In genomic region chr1:54569102-54569501, GRCm38 (mm10) we compare ENCODE assay signal across 30 mouse cellular contexts. TPM values are rescaled to one million over a fixed set of nuclear protein-coding genes. Genes with fewer than 3 reads are reported as not detected.
A peak's percentile ranks its signal among the peaks of the same experiment; 100 is the strongest.
DNase-seq lines count a peak whose midpoint lies in the region; ATAC-seq and TF ChIP-seq lines count a peak whose summit lies in the region.
"Had no signal": no experiment of that assay in that cellular context is flagged by ENCODE, and none has a peak within 500 bp of the region (broad histone marks: within the 10 kb centered on the region; RNA-seq: fewer than 3 reads in every experiment).

No protein-coding gene starts in this region.

- ATAC-seq in common myeloid progenitor, adult 5-6 weeks (replicated peaks; ENCODE audit: low read depth, poor library complexity, severe bottlenecking): peak; percentile 87
- peak; percentile 83 for ATAC-seq in megakaryocyte progenitor cell, adult 5-6 weeks (replicated peaks; ENCODE audit: poor library complexity)
- ATAC-seq: activated CD4-positive, CD25-positive, alpha-beta regulatory T cell, adult 4 months; CD4-positive, CD25-positive, alpha-beta regulatory T cell, adult 4 months; forebrain, embryonic 15.5 days; inflammation-experienced regulatory T-cells, adult 6 months; liver, embryonic 12.5 days; liver, postnatal 0 days; midbrain, embryonic 15.5 days had no signal

- no peak overlapping the region for H3K4me3 ChIP-seq in gastrocnemius, adult 2 months
- H3K4me3 ChIP-seq: embryonic facial prominence, embryonic 13.5 days; forebrain, embryonic 10.5 days; forebrain, embryonic 15.5 days; hindbrain, embryonic 15.5 days; liver, embryonic 12.5 days; midbrain, embryonic 15.5 days; myocyte; neural tube, embryonic 12.5 days; stomach, embryonic 15.5 days had no signal

- intact Hi-C loops in gastrocnemius, adult 2 months (cut with DNase I): no loop called here

- DNase-seq in heart, adult 11 months: peak; percentile 30
- no peak for DNase-seq in heart, adult 18-20 months
- DNase-seq in gastrocnemius, adult 2 months: no peak
- DNase-seq in kidney, postnatal 25 days: no peak
- DNase-seq in adrenal gland, adult 8-10 months: no peak
- DNase-seq: adrenal gland, adult 2 months; cerebellum, adult 8-10 months; cerebellum, postnatal 25 days; embryo, embryonic 11 days; heart, postnatal 36 days; kidney, adult 11 months; kidney, postnatal 14 days; left cerebral cortex, postnatal 4 days; liver, postnatal 0 days; lung, postnatal 36 days; right cerebral cortex, postnatal 14 days had no signal

- TF ChIP-seq CTCF in gastrocnemius, adult 2 months (IDR thresholded peaks at IDR 0.05): no peak

- no peak overlapping the region for H3K27ac ChIP-seq in gastrocnemius, adult 2 months
- H3K27ac ChIP-seq: embryonic facial prominence, embryonic 13.5 days; forebrain, embryonic 10.5 days; forebrain, embryonic 15.5 days; hindbrain, embryonic 15.5 days; liver, embryonic 12.5 days; midbrain, embryonic 15.5 days; neural tube, embryonic 12.5 days; stomach, embryonic 15.5 days had no signal

RNA-seq across cellular contexts. Expression of gene Pgap1, which starts 11.6 kb away (rescaled TPM):
- total RNA-seq in heart, adult 18-20 months (2021): 1 to 10 TPM; 4.4 to 6.0 TPM
- total RNA-seq in common myeloid progenitor, adult 5-6 weeks (2017): 0.05 and 0.14 TPM in 2 replicates
- total RNA-seq in megakaryocyte progenitor cell, adult 5-6 weeks (2015): 0.07 and 0.39 TPM in 2 replicates
- total RNA-seq in megakaryocyte progenitor cell, adult 5-6 weeks (2017): 0.96 and 1.8 TPM in 2 replicates
- total RNA-seq in gastrocnemius, adult 2 months (2021): 1 to 10 TPM; 2.5 to 3.3 TPM
- 10 to 100 TPM in 1 of 4 experiments, 1 to 10 TPM in 3; 5.1 to 10.8 (median 5.9) TPM for total RNA-seq in adrenal gland, adult 8-10 months (2022)
